Mouse (Mus musculus) cortical plate, adult 2 months (tissue): ENCODE data around the gene Emc3. TPM values are rescaled to one million over a fixed set of nuclear protein-coding genes. Genes with fewer than 3 reads are reported as not detected.
A peak's percentile ranks its signal among the peaks of the same experiment; 100 is the strongest.

Experiments
- H3K27ac ChIP-seq: fragments of 200-500 bp; 2 replicates; pipeline ENCODE4 v1.5.1; 2012; ENCODE audit warnings: low read length, control low read depth, inconsistent platforms; ENCODE audit not compliant: insufficient read depth
- H3K4me1 ChIP-seq: fragments of 200-500 bp; 2 replicates; pipeline ENCODE4 v1.6.1; 2011; ENCODE audit warnings: low read length; ENCODE audit not compliant: control insufficient read depth, insufficient read depth
- H3K4me3 ChIP-seq: fragments of 200-500 bp; 2 replicates; pipeline ENCODE4 v1.5.1; 2011; ENCODE audit warnings: mild to moderate bottlenecking, low read length, control low read depth; ENCODE audit not compliant: insufficient read depth
- CTCF ChIP-seq: fragments of 200-500 bp; IDR thresholded peaks from 2 replicates; pipeline ENCODE4 v1.5.1; 2011; ENCODE audit warnings: mild to moderate bottlenecking, control low read depth, low read length; ENCODE audit not compliant: insufficient read depth; ENCODE audit errors: extremely low read depth
- POLR2A ChIP-seq: fragments of 200-500 bp; IDR thresholded peaks from 2 replicates; pipeline ENCODE4 v1.6.1; 2011; ENCODE audit warnings: mild to moderate bottlenecking, low read length, control low read depth; ENCODE audit not compliant: insufficient read depth; ENCODE audit errors: extremely low read depth
- polyA plus RNA-seq: library from polyadenylated mRNA; depleted of rRNA; stranded (reverse); fragments of >200 nt; gene quantifications from 2 replicates; pipeline ENCODE4 v1.2.3, GENCODE M21; 2012

Emc3 gene
- polyA plus RNA-seq, 1 experiment, result 95.2 TPM

DNA sequence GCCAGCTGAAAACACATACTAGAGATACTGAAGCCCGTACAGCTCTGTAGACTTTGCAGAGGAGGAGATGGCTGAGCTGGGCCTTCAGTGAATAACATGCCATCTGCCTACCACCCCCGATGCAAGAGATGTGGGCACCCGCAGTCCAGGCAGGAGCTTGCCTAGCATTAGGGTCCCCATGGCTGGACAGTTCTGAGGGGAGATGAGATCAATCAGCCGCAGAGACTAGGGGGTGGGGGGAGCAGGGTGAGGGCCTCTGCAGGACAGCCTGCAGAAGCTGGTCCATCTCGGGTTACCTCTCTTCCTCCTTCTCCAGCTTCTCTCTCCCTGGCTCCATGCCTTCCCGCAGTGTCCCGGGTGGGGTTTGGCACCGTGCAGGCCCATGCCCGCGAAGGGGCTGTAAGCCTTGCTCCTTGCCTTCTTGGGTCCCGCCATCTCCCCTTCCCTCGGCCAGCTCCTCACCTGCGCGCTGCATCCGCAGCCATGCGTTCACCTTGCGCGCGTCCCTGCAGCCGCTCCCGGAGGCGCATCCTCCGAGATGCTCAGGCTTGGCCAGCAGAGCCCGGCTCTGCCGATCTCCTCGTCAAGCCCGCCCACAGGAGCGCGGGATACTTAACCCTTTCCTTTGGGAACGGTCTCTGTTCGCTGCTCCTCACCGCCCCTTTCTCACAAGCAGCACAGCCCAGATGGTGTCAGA is 29.9 kb downstream of the Emc3 start, which contains the start of gene Prrt3:
Prrt3 (minus strand) TSS at position 544 of the 697 bp plus-strand sequence.
- Histone ChIP-seq H3K4me1 (no peaks in the 10 kb centered on the region), H3K27ac (peak within 1 kb of the TSS; percentile 67), H3K4me3 (peak within 1 kb of the TSS; percentile 77)
- TF ChIP-seq POLR2A (peak; percentile 79; the same call in 1 of the 2 replicates), CTCF (no peak)

DNA sequence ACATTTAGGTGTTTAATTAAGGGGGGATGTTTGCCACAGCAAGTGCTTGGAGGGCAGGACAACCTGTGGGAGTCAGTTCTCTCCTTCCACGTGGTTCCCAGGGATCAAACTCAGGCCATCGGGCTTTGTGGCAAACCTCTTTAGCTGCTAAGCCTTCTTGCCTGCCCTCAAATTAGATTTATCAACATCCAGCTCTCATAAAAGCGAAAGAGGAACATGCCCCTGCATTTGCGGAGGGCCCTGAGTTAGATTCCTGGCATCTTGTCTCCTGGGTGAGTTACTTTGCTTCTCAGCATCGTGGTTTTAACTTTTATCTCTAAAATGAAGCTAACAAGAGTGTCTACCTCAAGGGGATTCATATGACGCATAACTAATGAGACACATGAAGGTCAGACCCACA is 32.1 kb downstream of the Emc3 start:
- no peak overlapping the region for H3K4me3 ChIP-seq
- H3K4me1 ChIP-seq, result no peaks in the 10 kb centered on the region
- H3K27ac ChIP-seq, result no peak overlapping the region
- TF ChIP-seq CTCF (no peak), POLR2A (no peak)

DNA sequence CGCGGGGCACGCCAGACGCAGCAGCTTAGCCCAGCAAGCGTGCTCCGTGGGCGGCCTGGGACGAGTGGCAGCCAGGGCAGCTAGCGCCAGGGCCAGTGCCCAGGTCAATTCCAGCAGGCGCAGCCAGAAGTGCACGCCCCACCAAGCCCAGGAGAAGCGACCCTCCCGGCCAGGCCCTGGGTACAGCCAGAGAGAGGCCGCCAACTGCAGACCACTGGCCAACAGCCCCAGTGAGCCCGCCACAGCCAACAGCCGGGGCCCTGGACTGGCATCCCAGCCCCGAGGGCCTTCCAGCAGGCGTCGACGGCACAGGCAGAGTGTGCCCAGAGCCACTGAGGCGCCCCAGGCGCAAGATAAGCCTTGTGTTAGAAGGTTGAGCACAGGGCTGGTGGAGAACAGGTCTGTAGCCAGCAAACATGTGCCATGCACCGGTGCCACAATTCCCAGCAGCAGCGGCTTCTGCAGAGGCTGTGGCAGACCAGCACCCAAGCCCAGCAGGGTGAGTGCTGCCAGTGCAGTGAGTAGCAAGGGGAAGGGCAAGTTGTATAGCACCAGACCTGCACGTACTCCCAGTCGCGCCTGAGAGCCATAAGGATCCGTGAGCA is 36.3 kb downstream of the Emc3 start:
- Histone ChIP-seq H3K27ac (no peak overlapping the region), H3K4me1 (peaks cover 3% of the 10 kb centered on the region; the same call in 1 of the 2 replicates), H3K4me3 (no peak overlapping the region)
- TF ChIP-seq POLR2A (no peak), CTCF (no peak)

DNA sequence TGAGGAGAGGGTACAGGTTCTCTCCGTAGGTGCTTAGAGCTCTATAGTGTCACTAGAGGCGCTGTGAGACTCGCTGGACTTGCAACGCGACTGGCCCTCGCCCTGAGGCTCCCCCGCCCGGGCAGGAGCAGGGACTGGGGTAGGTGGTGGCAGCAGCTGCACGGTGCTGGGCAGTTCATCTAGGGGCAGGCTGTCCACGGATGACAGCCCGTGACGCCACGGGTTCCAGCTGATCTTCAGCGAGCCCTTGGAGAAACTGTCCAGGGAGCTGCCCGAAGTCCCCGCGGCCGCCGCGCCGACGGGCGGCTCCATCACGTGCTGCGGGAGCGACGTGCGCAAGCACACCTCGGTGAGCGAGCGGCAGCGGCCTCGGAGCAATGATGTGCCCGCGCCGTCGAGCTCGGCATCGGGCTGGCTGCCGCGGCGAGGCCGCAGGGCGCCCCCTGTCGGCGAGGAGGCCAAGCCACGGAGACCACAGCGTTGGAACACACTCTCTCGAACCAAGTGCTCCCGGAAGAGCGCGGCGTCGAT is 37.1 kb downstream of the Emc3 start:
- Histone ChIP-seq H3K4me1 (peaks cover 3% of the 10 kb centered on the region; the same call in 1 of the 2 replicates), H3K4me3 (0 out of 2 replicates have a peak overlapping the region, but pooled peaks have one; percentile 4), H3K27ac (peak overlapping the region; percentile 53; the same call in 1 of the 2 replicates)
- TF ChIP-seq POLR2A (no peak; the same call in 1 of the 2 replicates), CTCF (peak; percentile 47)

DNA sequence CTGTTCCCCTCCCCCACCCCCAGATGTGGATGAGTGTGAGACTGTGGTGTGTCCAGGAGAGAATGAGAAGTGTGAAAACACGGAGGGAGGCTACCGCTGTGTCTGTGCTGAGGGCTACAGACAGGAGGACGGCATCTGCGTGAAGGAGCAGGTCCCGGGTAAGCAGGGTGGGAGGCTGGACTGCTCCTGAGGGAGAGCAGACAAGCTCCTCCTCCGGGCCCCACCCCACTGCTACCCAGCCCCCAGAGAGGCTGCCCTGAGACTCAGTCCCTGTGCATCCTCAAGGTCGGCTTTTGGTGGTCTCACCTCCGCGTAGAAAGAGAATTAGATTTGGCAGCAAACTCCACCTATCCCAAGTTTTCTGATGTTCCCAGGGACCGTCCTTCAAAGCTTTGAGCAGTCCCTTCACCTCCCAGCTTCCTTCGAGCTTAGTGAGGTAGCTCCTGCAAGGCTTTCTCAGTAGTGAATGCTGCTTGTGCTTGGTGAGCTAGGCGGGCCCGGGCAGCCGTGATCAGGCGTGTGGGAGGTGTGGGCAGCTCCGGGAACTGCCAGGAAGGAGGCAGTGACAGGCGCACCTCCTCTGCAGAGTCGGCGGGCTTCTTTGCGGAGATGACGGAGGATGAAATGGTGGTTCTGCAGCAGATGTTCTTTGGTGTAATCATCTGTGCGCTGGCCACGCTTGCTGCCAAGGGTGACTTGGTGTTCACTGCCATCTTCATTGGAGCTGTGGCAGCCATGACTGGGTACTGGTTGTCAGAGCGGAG is 39.2 kb downstream of the Emc3 start:
- Histone ChIP-seq H3K4me1 (peaks cover 3% of the 10 kb centered on the region; the same call in 1 of the 2 replicates), H3K27ac (peak overlapping the region; percentile 39; the same call in 1 of the 2 replicates), H3K4me3 (no peak overlapping the region)
- no peak for TF ChIP-seq CTCF
- TF ChIP-seq POLR2A, result no peak

DNA sequence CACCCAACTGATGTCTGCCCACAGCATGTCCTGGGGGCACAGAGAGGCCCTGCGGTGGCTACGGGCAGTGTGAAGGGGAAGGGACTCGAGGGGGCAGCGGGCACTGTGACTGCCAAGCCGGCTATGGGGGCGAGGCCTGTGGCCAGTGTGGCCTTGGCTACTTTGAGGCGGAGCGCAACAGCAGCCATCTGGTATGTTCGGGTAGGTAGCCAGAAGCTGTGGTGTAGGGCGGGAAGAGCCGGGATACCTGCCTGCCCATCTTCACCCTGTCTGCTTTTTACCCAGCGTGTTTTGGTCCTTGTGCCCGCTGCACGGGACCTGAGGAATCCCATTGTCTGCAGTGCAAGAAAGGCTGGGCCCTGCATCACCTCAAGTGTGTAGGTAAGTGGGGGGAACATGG is 42.0 kb downstream of the Emc3 start:
- no peak for TF ChIP-seq CTCF
- TF ChIP-seq POLR2A, result no peak
- Histone ChIP-seq H3K4me1 (peaks cover 5% of the 10 kb centered on the region), H3K4me3 (no peak overlapping the region), H3K27ac (no peak overlapping the region)

DNA sequence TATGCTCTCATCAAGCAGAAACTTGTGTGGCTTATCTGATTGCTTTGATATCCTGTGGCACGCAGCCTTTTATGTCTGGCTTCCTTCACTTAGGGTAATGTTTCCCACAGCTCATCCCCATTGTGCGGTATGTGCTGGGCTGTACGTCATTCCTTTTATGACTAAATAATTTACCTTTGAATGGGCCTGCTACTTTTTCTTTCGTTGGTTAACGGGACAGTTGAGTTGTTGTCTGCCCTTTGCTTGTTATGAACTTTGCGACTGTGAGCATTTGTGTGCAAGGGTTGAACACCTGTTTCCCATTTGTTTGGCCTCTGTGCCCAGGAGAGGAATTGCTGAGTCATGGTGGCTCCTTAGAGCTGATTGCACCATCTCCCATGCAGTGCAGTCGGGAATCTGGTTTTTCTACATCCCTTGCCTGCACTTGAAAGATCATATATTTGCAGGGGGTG is 44.3 kb downstream of the Emc3 start:
- peaks cover 5% of the 10 kb centered on the region for H3K4me1 ChIP-seq

DNA sequence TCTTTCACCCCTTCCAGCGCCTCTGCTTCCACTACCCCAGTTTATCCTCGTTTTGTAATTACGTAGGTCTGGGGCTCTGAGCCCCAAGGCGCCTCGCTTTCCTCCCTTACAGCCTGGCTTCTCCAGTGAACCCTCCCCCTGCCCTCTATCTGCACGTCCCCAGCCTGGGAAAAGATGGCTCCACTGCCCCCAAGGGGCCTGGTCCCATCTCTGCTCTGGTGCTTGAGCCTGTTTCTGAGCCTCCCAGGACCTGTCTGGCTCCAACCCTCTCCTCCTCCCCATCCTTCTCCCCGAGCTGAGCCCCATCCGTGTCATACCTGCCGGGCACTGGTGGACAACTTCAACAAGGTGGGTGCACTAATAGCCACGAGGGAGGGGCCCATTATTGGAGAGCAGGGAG is 47.7 kb downstream of the Emc3 start:
- H3K4me3 ChIP-seq, result peak overlapping the region; percentile 93
- TF ChIP-seq POLR2A (no peak), CTCF (no peak)
- peaks cover 2% of the 10 kb centered on the region for H3K4me1 ChIP-seq
- H3K27ac ChIP-seq, result peak overlapping the region; percentile 82

More for the DNA sequence above, 44.3 kb downstream of the Emc3 start:
- TF ChIP-seq CTCF, result no peak
- TF ChIP-seq POLR2A, result no peak
- Histone ChIP-seq H3K4me3 (no peak overlapping the region), H3K27ac (no peak overlapping the region)

DNA sequence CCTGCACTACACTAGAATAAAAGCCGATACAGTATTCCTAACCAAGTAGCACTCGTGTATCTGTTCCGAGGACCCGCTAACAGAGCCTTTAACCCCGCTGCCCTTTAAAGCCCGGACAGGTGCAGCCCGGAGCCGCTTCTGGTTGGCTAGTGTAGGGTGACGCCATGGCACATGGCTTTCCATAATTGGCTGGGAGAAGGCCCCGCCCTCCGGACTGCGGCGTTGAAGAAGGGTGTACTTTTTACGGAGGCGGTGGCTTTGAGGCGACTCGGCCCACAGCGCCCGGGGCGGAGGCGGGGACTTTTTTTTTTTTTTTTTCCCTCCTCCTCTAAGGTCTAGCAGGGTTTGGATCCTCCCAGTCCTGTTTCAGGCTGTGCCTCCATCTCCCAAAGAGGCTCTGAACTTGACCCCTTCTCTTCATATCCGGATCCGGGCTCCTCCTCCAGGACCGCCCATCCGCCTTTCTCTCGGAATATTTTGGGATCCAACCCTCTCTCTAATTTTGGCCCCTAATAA is 48.3 kb downstream of the Emc3 start, which contains the start of gene Creld1:
Creld1 (plus strand) TSS at position 198 of the 516 bp plus-strand sequence.
- TF ChIP-seq CTCF (no peak), POLR2A (peak; percentile 50; the same call in 1 of the 2 replicates)
- Histone ChIP-seq H3K4me1 (peaks cover 2% of the 10 kb centered on the region), H3K27ac (peak within 1 kb of the TSS; percentile 87), H3K4me3 (peak within 1 kb of the TSS; percentile 93)
